Mouse (Mus musculus) Patski (cell line): ENCODE results near the gene Cnot11. TPM values are rescaled to one million over a fixed set of nuclear protein-coding genes. Genes with fewer than 3 reads are reported as not detected.
"Not testable (repeated sequence)": the region's sequence is repeated elsewhere in the genome, so short reads cannot be mapped to it uniquely, and the experiment has no call there.

Experiments used
- ATAC-seq: fragments of 100-300 bp; one replicate; pipeline ENCODE4 v1.8.0; 2021
- CTCF ChIA-PET: fragments of 350-600 bp; sonication (Branson Sonifier 250); formaldehyde crosslinking; loops from one replicate; lab custom pipeline; 2022; ENCODE audit warnings: inconsistent platforms; lab: Charles Lee
- POLR2A ChIA-PET: fragments of 350-600 bp; sonication (Branson Sonifier 250); formaldehyde crosslinking; loops from one replicate; lab custom pipeline; 2022; ENCODE audit warnings: antibody characterized with exemption, inconsistent platforms; lab: Charles Lee
- DNase-seq: peaks from one replicate; pipeline ENCODE4 v3.0.0-alpha.2; 2011; ENCODE audit warnings: low read depth, low spot score
- H3K27me3 ChIP-seq: fragments of 371-371 bp; one replicate; pipeline ENCODE4 v1.5.1; 2021
- CTCF ChIP-seq: fragments of 100-300 bp; IDR thresholded peaks from one replicate; pipeline ENCODE4 v1.5.1; 2021
- in situ Hi-C: fragments of 300-500 bp; cut with MboI; formaldehyde crosslinking; loops from 3 replicates; pipeline ENCODE4 v1.11.1; 2018; ENCODE audit warnings: low pct_unique_long_range_greater_than_20kb, mixed read lengths
- polyA plus RNA-seq: library from polyadenylated mRNA; unstranded; gene quantifications from one replicate; pipeline ENCODE4 v1.2.3, GENCODE M21; 2021

The Cnot11 gene
- polyA plus RNA-seq, 1 experiment from 2014 or later: 29.1 TPM

GRCm38 (mm10) chr1:39576431-39577243, 41.8 kb downstream of the Cnot11 start:
- no peak for DNase-seq
- TF ChIP-seq CTCF: no peak
- peak; percentile 36 for ATAC-seq
- in situ Hi-C loops: loop anchor here (10.0 kb wide), 1 partner anchor 328 kb away; the partner anchor contains the start of gene Map4k4
- POLR2A ChIA-PET: interaction anchor here (0.6 kb wide), 1 partner anchor 119 kb away, joined by 3 read pairs; no protein-coding TSS in a partner anchor
- CTCF ChIA-PET: interaction anchor here (1.3 kb wide), 1 partner anchor 49 kb away, joined by 4 read pairs; no protein-coding TSS in a partner anchor
- no peaks in the 10 kb centered on the region for H3K27me3 ChIP-seq

DNA sequence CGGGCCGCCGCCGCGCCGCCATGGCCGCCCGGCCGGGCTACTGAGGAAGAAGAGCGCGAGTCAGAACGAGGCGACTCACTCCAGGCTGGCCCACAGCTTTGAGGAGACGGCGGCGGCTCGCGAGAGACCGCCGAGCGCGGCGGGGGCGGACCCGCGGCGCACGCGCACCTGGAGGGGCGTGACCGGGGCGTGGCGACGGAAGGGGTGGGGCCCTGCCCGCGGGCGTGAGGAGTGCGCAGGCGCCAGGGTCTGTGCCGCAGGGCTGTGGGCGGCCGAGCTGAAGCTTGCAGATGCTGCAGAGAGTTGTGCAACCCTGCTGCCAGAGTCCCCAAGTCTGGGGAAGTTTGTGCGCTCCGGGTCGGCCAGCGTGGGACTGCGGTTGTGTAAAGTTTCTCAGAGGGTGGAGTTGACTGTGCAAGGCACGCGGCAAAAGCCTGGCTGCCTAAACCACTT, 42.5 kb downstream of the Cnot11 start, which contains the start of gene Rnf149:
Gene Rnf149 (minus strand): TSS at position 153 of the 453 bp plus-strand sequence.
- POLR2A ChIA-PET: no interaction called here
- DNase-seq: no peak
- CTCF ChIA-PET: no interaction called here
- peaks cover 2% of the 10 kb centered on the region for H3K27me3 ChIP-seq
- in situ Hi-C loops: loop anchor here (10.0 kb wide), 1 partner anchor 328 kb away; the partner anchor contains the start of gene Map4k4
- TF ChIP-seq CTCF: no peak
- peak; percentile 91 for ATAC-seq

GRCm38 (mm10) chr1:39578446-39578845, 43.7 kb downstream of the Cnot11 start:
- ATAC-seq (no peak), DNase-seq (no peak)
- ChIA-PET POLR2A (interaction anchor here (0.6 kb wide), 1 partner anchor 335 kb away, joined by 3 read pairs; no protein-coding TSS in a partner anchor), CTCF (no interaction called here)
- TF ChIP-seq CTCF: no peak
- peaks cover 4% of the 10 kb centered on the region for H3K27me3 ChIP-seq
- in situ Hi-C loops: loop anchor here (10.0 kb wide), 1 partner anchor 326 kb away; the partner anchor contains the start of gene Map4k4

DNA sequence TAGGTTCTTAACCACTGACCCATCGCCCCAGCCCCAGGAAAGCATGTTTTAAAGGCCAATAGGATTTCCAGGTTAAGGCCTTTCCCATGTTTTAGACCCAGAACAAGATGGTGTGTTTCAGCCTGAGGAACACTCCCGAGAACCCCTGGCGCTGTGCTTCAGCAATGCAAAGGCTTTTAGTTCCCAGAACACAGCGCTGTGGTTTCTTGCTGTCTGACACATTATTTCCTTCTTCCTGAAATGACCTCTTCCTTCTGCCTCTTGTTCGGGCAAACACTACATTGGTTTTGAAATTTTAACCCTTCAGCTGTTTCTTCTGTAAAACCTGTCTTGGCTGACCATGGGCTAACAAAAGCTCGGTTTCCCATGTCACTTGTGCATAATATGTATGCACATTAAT, 44.3 kb downstream of the Cnot11 start:
- no peak for TF ChIP-seq CTCF
- H3K27me3 ChIP-seq: peaks cover 10% of the 10 kb centered on the region
- in situ Hi-C loops: loop anchor here (10.0 kb wide), 1 partner anchor 326 kb away; the partner anchor contains the start of gene Map4k4
- no peak for ATAC-seq
- no peak for DNase-seq
- POLR2A ChIA-PET: no interaction called here
- CTCF ChIA-PET: no interaction called here

DNA sequence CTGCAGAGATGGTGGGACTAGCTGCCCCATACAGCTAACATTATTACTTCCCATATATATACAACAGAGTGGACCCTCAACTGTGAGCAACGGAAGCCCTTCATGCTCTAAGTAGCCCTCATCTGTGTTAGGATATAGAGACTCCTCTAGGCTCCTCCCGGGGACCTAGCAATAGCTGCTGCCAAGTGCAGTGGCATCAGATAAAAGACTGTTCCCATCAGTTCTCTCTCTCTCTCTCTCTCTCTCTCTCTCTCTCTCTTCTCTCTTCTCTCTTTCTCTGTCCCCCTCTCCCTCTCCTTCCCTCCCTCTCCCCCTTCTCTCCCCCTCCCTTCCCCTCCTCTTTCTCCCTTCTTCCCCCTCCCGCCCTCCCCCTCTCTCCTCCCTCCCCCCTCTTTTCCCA, 46.4 kb downstream of the Cnot11 start:
- DNase-seq: no peak
- ATAC-seq: no peak
- ChIA-PET POLR2A (no interaction called here), CTCF (no interaction called here)
- peaks cover 21% of the 10 kb centered on the region for H3K27me3 ChIP-seq
- in situ Hi-C loops: no loop called here
- no peak for TF ChIP-seq CTCF

- POLR2A ChIA-PET: no interaction called here
- DNase-seq (no peak), ATAC-seq (no peak)
- TF ChIP-seq CTCF: no peak
- in situ Hi-C loops: no loop called here
- CTCF ChIA-PET: no interaction called here
- peaks cover 32% of the 10 kb centered on the region for H3K27me3 ChIP-seq
These were observed 48.4 kb downstream of the Cnot11 start for GRCm38 (mm10) chr1:39583173-39583572.

GRCm38 (mm10) chr1:39585416-39585815, 50.6 kb downstream of the Cnot11 start:
- no peak for TF ChIP-seq CTCF
- ATAC-seq (no peak), DNase-seq (no peak)
- peaks cover 33% of the 10 kb centered on the region for H3K27me3 ChIP-seq
- CTCF ChIA-PET: no interaction called here
- in situ Hi-C loops: no loop called here
- POLR2A ChIA-PET: no interaction called here

GRCm38 (mm10) chr1:39590193-39590592, 55.4 kb downstream of the Cnot11 start:
- H3K27me3 ChIP-seq: peaks cover 13% of the 10 kb centered on the region
- ChIA-PET CTCF (no interaction called here), POLR2A (no interaction called here)
- no peak for DNase-seq
- in situ Hi-C loops: no loop called here
- no peak for ATAC-seq
- TF ChIP-seq CTCF: no peak

DNA sequence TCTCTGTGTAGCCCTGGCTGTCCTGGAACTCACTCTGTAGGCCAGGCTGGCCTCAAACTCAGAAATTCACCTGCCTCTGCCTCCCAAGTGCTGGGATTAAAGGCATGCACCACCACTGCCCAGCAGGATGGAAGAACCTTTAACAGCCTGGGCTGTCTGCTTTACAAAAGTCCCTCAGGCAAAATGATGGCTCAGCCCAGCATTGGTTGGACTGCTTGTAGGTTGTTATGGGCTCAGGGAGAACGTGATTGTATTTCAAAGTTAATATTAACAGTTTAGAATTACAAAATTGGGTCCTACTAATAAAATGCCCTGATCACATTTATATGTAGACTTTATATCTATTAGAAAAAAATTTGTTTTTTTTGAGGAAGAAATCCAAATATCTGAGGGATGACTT, 56.8 kb downstream of the Cnot11 start:
- POLR2A ChIA-PET, in situ Hi-C loops, CTCF ChIA-PET, ATAC-seq, DNase-seq: not testable (repeated sequence)
- peaks cover 11% of the 10 kb centered on the region for H3K27me3 ChIP-seq

DNA sequence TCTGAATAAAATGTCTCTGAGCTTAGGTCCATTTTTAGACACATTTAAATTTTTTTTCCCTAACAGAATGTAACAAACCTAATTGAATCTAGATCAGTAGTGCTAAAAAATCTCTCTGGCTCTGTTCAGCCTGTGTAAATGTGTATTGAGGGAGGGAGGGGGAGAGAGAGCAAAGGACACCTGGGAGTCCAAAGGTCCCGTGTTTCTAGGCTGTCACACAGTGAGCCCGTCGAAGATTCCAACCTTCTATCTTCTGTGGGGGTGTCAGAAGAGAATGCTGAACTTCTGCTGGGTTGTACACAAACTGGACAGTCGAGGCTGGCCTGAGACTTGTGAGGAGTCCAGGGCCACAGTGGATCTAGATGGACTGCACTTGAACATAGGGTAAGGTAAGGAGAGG, 57.3 kb downstream of the Cnot11 start:
- POLR2A ChIA-PET: interaction anchor here (0.7 kb wide), 1 partner anchor 201 kb away, joined by 3 read pairs; no protein-coding TSS in a partner anchor
- in situ Hi-C loops: no loop called here
- H3K27me3 ChIP-seq: peaks cover 8% of the 10 kb centered on the region
- CTCF ChIA-PET: no interaction called here
- DNase-seq: no peak
- TF ChIP-seq CTCF: no peak
- ATAC-seq: no peak

- CTCF ChIA-PET: interaction anchor here (1.2 kb wide), 1 partner anchor 29 kb away, joined by 3 read pairs; no protein-coding TSS in a partner anchor
- no peak for TF ChIP-seq CTCF
- ATAC-seq (no peak), DNase-seq (no peak)
- no peaks in the 10 kb centered on the region for H3K27me3 ChIP-seq
- in situ Hi-C loops: no loop called here
- POLR2A ChIA-PET: interaction anchor here (0.5 kb wide), 1 partner anchor 353 kb away, joined by 4 read pairs; no protein-coding TSS in a partner anchor
These were observed 59.0 kb downstream of the Cnot11 start for GRCm38 (mm10) chr1:39593836-39594235.

Other genes with a start within 250 kb of the Cnot11 start
- 452 TPM for gene Rpl31, start 167.2 kb upstream of the Cnot11 start, polyA plus RNA-seq
- gene Tbc1d8, start 56.2 kb upstream of the Cnot11 start, polyA plus RNA-seq: 3.0 TPM
- 77.9 TPM for gene Rnf149, start 42.4 kb downstream of the Cnot11 start, polyA plus RNA-seq
- gene Creg2, start 116.5 kb downstream of the Cnot11 start, polyA plus RNA-seq: not detected
- not detected for gene Rfx8, start 186.0 kb downstream of the Cnot11 start, polyA plus RNA-seq